Mouse (Mus musculus): ENCODE data around the gene 2700049A03Rik.

DNA sequence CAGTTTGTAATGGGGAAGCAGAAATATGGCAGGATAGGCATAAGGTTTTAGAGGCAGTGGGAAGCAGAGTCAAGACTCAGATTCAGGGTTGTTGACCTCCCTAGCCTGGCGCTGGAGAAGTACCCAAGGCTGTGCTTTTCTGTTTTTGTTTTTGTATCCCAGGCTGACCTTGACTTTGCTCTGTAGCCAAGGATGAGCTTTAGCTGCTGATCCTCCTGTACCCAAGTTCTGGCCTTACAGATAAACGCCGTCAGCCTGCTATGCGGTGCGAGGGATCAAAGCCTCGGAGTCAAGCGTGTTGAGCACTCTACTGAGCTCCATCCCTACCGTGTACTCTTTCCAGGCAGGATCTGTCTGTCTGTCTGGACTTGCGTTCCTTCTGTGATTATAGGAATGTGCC, 12.2 kb downstream of the 2700049A03Rik start:
- no peak for TF ChIP-seq MAX (IDR thresholded peaks at IDR 0.05; ENCODE audit: low read length)
- no peak for TF ChIP-seq TCF12 (IDR thresholded peaks at IDR 0.05; ENCODE audit: low read depth, low read length)
